Comparison of ENCODE assay signal across 17 mouse cellular contexts in genomic region chr14:73162192-73162800, GRCm38 (mm10). TPM values are rescaled to one million over a fixed set of nuclear protein-coding genes. Genes with fewer than 3 reads are reported as not detected.
DNase-seq lines count a peak whose midpoint lies in the region; ATAC-seq and TF ChIP-seq lines count a peak whose summit lies in the region.
"Had no signal": no experiment of that assay in that cellular context is flagged by ENCODE, and none has a peak within 500 bp of the region (broad histone marks: within the 10 kb centered on the region; RNA-seq: fewer than 3 reads in every experiment).

No protein-coding gene starts in this region.

- ATAC-seq in embryonic facial prominence, embryonic 14.5 days (ENCODE audit: low read depth), result no peak
- ATAC-seq in lung, embryonic 14.5 days (ENCODE audit: insufficient read depth), result no peak
- ATAC-seq in forebrain, embryonic 16.5 days, result no peak
- ATAC-seq: forebrain, embryonic 13.5 days had no signal

- peaks cover 82% of the 10 kb centered on the region for H3K36me3 ChIP-seq in embryonic facial prominence, embryonic 14.5 days (ENCODE audit: control insufficient read depth, insufficient read depth, low read length)
- peaks cover 100% of the 10 kb centered on the region for H3K36me3 ChIP-seq in embryonic facial prominence, embryonic 10.5 days (replicated peaks)
- peaks cover 94% of the 10 kb centered on the region for H3K36me3 ChIP-seq in lung, embryonic 14.5 days (ENCODE audit: insufficient read depth)
- peaks cover 100% of the 10 kb centered on the region for H3K36me3 ChIP-seq in midbrain, embryonic 10.5 days
- peaks cover 28% of the 10 kb centered on the region for H3K36me3 ChIP-seq in forebrain, embryonic 16.5 days (ENCODE audit: control insufficient read depth, insufficient read depth)

- H3K27me3 ChIP-seq in embryonic facial prominence, embryonic 14.5 days (replicated peaks; ENCODE audit: control insufficient read depth, insufficient read depth, low read length), result no peaks in the 10 kb centered on the region
- H3K27me3 ChIP-seq in embryonic facial prominence, embryonic 10.5 days (replicated peaks; ENCODE audit: low read depth, poor library complexity, severe bottlenecking), result no peaks in the 10 kb centered on the region
- H3K27me3 ChIP-seq in lung, embryonic 14.5 days (ENCODE audit: insufficient read depth, low read length), result no peaks in the 10 kb centered on the region
- no peaks in the 10 kb centered on the region for H3K27me3 ChIP-seq in midbrain, embryonic 10.5 days (ENCODE audit: low read depth, poor library complexity, severe bottlenecking)
- no peaks in the 10 kb centered on the region for H3K27me3 ChIP-seq in forebrain, embryonic 16.5 days (replicated peaks; ENCODE audit: control insufficient read depth, insufficient read depth, low read length)
- H3K27me3 ChIP-seq: forebrain, embryonic 13.5 days; heart, embryonic 15.5 days; midbrain, embryonic 12.5 days; neural tube, embryonic 13.5 days had no signal

- 87% methylated on average over 13 of the region's 13 CpGs for WGBS in embryonic facial prominence, embryonic 14.5 days
- 92% methylated on average over 13 of the region's 13 CpGs for WGBS in embryonic facial prominence, embryonic 10.5 days
- WGBS in lung, embryonic 14.5 days, result 89% methylated on average over 13 of the region's 13 CpGs
- WGBS in midbrain, embryonic 10.5 days, result 94% methylated on average over 13 of the region's 13 CpGs
- 88% methylated on average over 13 of the region's 13 CpGs for WGBS in forebrain, embryonic 16.5 days

- no peak overlapping the region for H3K9ac ChIP-seq in embryonic facial prominence, embryonic 14.5 days (ENCODE audit: low read depth, low read length)
- no peak overlapping the region for H3K9ac ChIP-seq in lung, embryonic 14.5 days
- no peak overlapping the region for H3K9ac ChIP-seq in forebrain, embryonic 16.5 days (replicated peaks; ENCODE audit: low read depth, low read length)
- H3K9ac ChIP-seq: forebrain, embryonic 13.5 days; heart, embryonic 15.5 days; midbrain, embryonic 12.5 days; neural tube, embryonic 13.5 days had no signal

- TF ChIP-seq CTCF in lung, embryonic 14.5 days (IDR thresholded peaks at IDR 0.05; ENCODE audit: low read depth), result no peak

- no peak overlapping the region for H3K4me2 ChIP-seq in embryonic facial prominence, embryonic 14.5 days (ENCODE audit: low read depth, low read length)
- H3K4me2 ChIP-seq in lung, embryonic 14.5 days, result no peak overlapping the region
- H3K4me2 ChIP-seq in forebrain, embryonic 16.5 days (ENCODE audit: low read length), result no peak overlapping the region
- H3K4me2 ChIP-seq: forebrain, embryonic 13.5 days; heart, embryonic 15.5 days; liver, embryonic 11.5 days; midbrain, embryonic 12.5 days; neural tube, embryonic 13.5 days had no signal

- no peaks in the 10 kb centered on the region for H3K9me3 ChIP-seq in embryonic facial prominence, embryonic 14.5 days (ENCODE audit: control insufficient read depth, low read length)
- H3K9me3 ChIP-seq in embryonic facial prominence, embryonic 10.5 days, result no peaks in the 10 kb centered on the region
- H3K9me3 ChIP-seq in lung, embryonic 14.5 days (ENCODE audit: low read depth, low read length), result no peaks in the 10 kb centered on the region
- no peaks in the 10 kb centered on the region for H3K9me3 ChIP-seq in midbrain, embryonic 10.5 days (replicated peaks)
- H3K9me3 ChIP-seq in forebrain, embryonic 16.5 days (ENCODE audit: control insufficient read depth, low read length), result no peaks in the 10 kb centered on the region
- H3K9me3 ChIP-seq: forebrain, embryonic 13.5 days; heart, embryonic 15.5 days; midbrain, embryonic 12.5 days; neural tube, embryonic 13.5 days had no signal

- peaks cover 5% of the 10 kb centered on the region; the same call in 1 of the 2 replicates for H3K4me1 ChIP-seq in embryonic facial prominence, embryonic 14.5 days (ENCODE audit: control insufficient read depth, insufficient read depth, low read length)
- peaks cover 7% of the 10 kb centered on the region; the same call in 1 of the 2 replicates for H3K4me1 ChIP-seq in embryonic facial prominence, embryonic 10.5 days
- no peaks in the 10 kb centered on the region for H3K4me1 ChIP-seq in lung, embryonic 14.5 days (ENCODE audit: insufficient read depth)
- H3K4me1 ChIP-seq in midbrain, embryonic 10.5 days, result no peaks in the 10 kb centered on the region
- no peaks in the 10 kb centered on the region for H3K4me1 ChIP-seq in forebrain, embryonic 16.5 days (replicated peaks; ENCODE audit: control insufficient read depth, insufficient read depth, low read length)
- H3K4me1 ChIP-seq: forebrain, embryonic 13.5 days; heart, embryonic 15.5 days; midbrain, embryonic 12.5 days; neural tube, embryonic 13.5 days had no signal

- DNase-seq in embryonic facial prominence, embryonic 14.5 days (ENCODE audit: low spot score), result no peak
- no peak for DNase-seq in embryonic facial prominence, embryonic 10.5 days (ENCODE audit: low spot score)
- no peak for DNase-seq in lung, embryonic 14.5 days
- no peak for DNase-seq in lung, postnatal 10 days
- peak; percentile 50 for DNase-seq in fat pad, adult 2 months (ENCODE audit: extremely low read depth, low read depth, low spot score)
- DNase-seq in midbrain, embryonic 10.5 days (ENCODE audit: low spot score), result no peak
- DNase-seq: cerebellum, postnatal 10 days; kidney, adult 2 months; kidney, postnatal 14 days; right cerebral cortex, postnatal 4 days; thymus, adult 18-20 months had no signal

- 0 out of 2 replicates have a peak overlapping the region, but pooled peaks have one; percentile 33 for H3K27ac ChIP-seq in embryonic facial prominence, embryonic 14.5 days (replicated peaks; ENCODE audit: low read depth, low read length)
- H3K27ac ChIP-seq in embryonic facial prominence, embryonic 10.5 days (replicated peaks), result no peak overlapping the region
- H3K27ac ChIP-seq in lung, embryonic 14.5 days (ENCODE audit: low read depth), result 0 out of 2 replicates have a peak overlapping the region, but pooled peaks have one; percentile 8
- no peak overlapping the region for H3K27ac ChIP-seq in midbrain, embryonic 10.5 days (replicated peaks)
- H3K27ac ChIP-seq in forebrain, embryonic 16.5 days (ENCODE audit: low read length), result no peak overlapping the region
- H3K27ac ChIP-seq: forebrain, embryonic 13.5 days; heart, embryonic 15.5 days; midbrain, embryonic 12.5 days; neural tube, embryonic 13.5 days had no signal

- H3K4me3 ChIP-seq in embryonic facial prominence, embryonic 14.5 days (ENCODE audit: low read depth, low read length), result no peak overlapping the region
- no peak overlapping the region for H3K4me3 ChIP-seq in embryonic facial prominence, embryonic 10.5 days
- no peak overlapping the region for H3K4me3 ChIP-seq in lung, embryonic 14.5 days (ENCODE audit: low read depth, low read length)
- H3K4me3 ChIP-seq in midbrain, embryonic 10.5 days, result no peak overlapping the region
- H3K4me3 ChIP-seq in forebrain, embryonic 16.5 days (replicated peaks; ENCODE audit: low read length), result no peak overlapping the region
- H3K4me3 ChIP-seq: forebrain, embryonic 13.5 days; heart, embryonic 15.5 days; midbrain, embryonic 12.5 days; neural tube, embryonic 13.5 days had no signal

RNA-seq across cellular contexts. Expression of gene Rcbtb2, which starts 39.5 kb away (rescaled TPM):
- 86.4 and 95.1 TPM in 2 replicates for polyA plus RNA-seq in embryonic facial prominence, embryonic 14.5 days (2014; fragmentation: Nextera tagmentation; extraction: Ambion mirVana)
- 171 and 180 TPM in 2 replicates for polyA plus RNA-seq in embryonic facial prominence, embryonic 10.5 days (2016; fragmentation: Nextera tagmentation; extraction: Ambion mirVana)
- polyA plus RNA-seq in lung, embryonic 14.5 days (2014; fragmentation: Nextera tagmentation; extraction: Ambion mirVana), result 119 and 124 TPM in 2 replicates
- polyA plus RNA-seq in midbrain, embryonic 10.5 days (2016; fragmentation: Nextera tagmentation; extraction: Ambion mirVana), result 163 and 168 TPM in 2 replicates
- polyA plus RNA-seq in forebrain, embryonic 16.5 days (2015; fragmentation: Nextera tagmentation; extraction: Ambion mirVana), result 79.0 and 101 TPM in 2 replicates

Comparison
In these comparisons a context has a peak if more than half of its experiments do, and no peak if none do; other contexts are left out.
1. H3K27ac ChIP-seq: peak in embryonic facial prominence, embryonic 14.5 days (single experiment) and lung, embryonic 14.5 days (single experiment); none in embryonic facial prominence, embryonic 10.5 days (single experiment), midbrain, embryonic 10.5 days (single experiment) and forebrain, embryonic 16.5 days (single experiment).